Mouse (Mus musculus): ENCODE measurements around the gene Map3k1. TPM values are rescaled to one million over a fixed set of nuclear protein-coding genes. Genes with fewer than 3 reads are reported as not detected.
A peak's percentile ranks its signal among the peaks of the same experiment; 100 is the strongest.
"Not testable (repeated sequence)": the region's sequence is repeated elsewhere in the genome, so short reads cannot be mapped to it uniquely, and the experiment has no call there.

Gene Map3k1
- polyA plus RNA-seq, 1 experiment from 2014 or later = 16.1 TPM

GRCm38 (mm10) chr13:111744233-111745000 lies 64.4 kb downstream of the Map3k1 start:
- Histone ChIP-seq H3K27ac (replicated peaks) (no peak overlapping the region), H3K4me3 (no peak overlapping the region), H3K4me1 (no peaks in the 10 kb centered on the region), H3K36me3 (replicated peaks) (peaks cover 20% of the 10 kb centered on the region), H3K9me3 (no peaks in the 10 kb centered on the region), H3K27me3 (replicated peaks; ENCODE audit: low read depth, poor library complexity, severe bottlenecking) (no peaks in the 10 kb centered on the region)
- DNase-seq (ENCODE audit: low spot score) = no peak
- WGBS = 81% methylated on average over 6 of the region's 6 CpGs

DNA sequence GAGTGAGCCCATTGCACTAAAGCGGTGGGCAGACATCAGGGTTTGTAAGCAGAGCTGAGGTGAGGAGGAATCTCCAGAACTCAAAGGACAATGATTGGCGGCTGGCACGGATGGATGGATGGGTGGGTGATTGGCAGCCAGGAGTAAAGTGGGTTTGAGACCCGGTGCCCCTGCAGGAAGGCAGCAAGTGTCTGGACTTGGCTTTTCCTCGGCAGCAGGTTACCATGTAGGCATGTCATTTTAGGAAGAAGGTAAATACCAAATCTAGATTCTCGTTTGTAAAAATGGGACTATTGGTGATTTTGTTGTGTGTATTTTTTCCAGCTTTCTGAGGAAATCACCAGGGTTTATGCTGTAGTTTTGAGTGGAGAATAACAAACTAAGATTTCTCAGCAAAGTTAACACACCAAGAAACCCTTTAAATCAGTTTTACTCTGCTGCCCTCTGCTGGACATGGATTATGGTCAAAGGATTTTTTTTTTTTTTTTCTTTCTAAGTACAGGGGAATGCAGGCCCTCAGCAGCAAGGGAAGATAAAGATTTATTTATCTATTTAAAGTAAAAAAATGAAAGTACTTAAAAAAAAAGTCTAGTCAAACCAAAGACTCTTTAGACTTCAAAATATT lies 66.7 kb downstream of the Map3k1 start:
- WGBS = 63% methylated on average over 6 of the region's 6 CpGs
- peak; percentile 27 for DNase-seq (ENCODE audit: low spot score)
- H3K9me3 ChIP-seq = no peaks in the 10 kb centered on the region
- no peak overlapping the region for H3K4me3 ChIP-seq
- 0 out of 2 replicates have a peak, but pooled peaks cover 2% of the 10 kb centered on the region for H3K36me3 ChIP-seq (replicated peaks)
- H3K27me3 ChIP-seq (replicated peaks; ENCODE audit: low read depth, poor library complexity, severe bottlenecking) = no peaks in the 10 kb centered on the region
- no peaks in the 10 kb centered on the region for H3K4me1 ChIP-seq
- H3K27ac ChIP-seq (replicated peaks) = no peak overlapping the region

DNA sequence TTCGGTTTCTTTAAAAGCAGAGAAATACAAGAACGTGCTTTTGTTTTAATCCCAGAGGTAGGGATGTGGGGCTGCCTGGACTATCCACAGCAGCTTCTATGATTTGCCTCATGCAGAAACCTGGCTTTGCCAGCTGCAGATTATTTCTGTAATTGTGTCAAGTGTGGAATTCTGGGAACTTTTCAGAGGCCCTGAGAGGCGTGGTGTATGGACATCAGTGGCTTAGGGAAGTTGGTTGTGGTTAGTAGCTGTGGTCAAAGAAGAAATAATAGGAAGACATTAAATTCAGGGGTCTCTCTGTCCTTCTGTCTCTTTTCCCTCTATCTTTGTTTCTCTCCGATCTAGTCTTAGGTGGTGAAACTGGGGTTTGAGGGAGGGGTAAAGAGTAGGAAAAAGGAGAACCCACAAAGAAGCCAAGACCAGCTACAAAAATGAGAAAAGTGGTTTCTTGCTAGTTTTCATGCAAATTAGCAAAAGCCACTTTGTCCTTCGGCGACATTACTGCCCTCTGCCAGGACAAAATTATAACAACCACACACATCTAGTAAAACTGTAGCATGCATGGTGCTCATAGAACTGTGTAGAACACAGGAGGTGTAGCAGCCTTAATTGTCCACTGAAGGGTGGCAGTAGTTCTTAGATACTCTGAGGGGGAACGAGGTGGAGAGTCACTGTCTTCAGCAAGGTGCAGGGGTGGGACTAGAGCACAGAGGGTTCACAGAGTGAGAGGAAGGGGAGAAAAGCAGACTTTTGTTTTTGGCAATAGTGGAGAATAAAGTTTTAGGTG lies 67.4 kb downstream of the Map3k1 start:
- no peak for DNase-seq (ENCODE audit: low spot score)
- Histone ChIP-seq H3K4me3 (no peak overlapping the region), H3K9me3 (no peaks in the 10 kb centered on the region), H3K4me1 (no peaks in the 10 kb centered on the region), H3K27ac (replicated peaks) (no peak overlapping the region), H3K27me3 (replicated peaks; ENCODE audit: low read depth, poor library complexity, severe bottlenecking) (no peaks in the 10 kb centered on the region), H3K36me3 (replicated peaks) (no peaks in the 10 kb centered on the region)
- 80% methylated on average over 7 of the region's 7 CpGs for WGBS

GRCm38 (mm10) chr13:111726898-111727297 lies 81.9 kb downstream of the Map3k1 start:
- DNase-seq (ENCODE audit: low spot score) = no peak
- Histone ChIP-seq H3K9me3 (peaks cover 14% of the 10 kb centered on the region), H3K36me3 (replicated peaks) (no peaks in the 10 kb centered on the region), H3K4me3 (no peak overlapping the region), H3K27me3 (replicated peaks; ENCODE audit: low read depth, poor library complexity, severe bottlenecking) (no peaks in the 10 kb centered on the region), H3K4me1 (peaks cover 10% of the 10 kb centered on the region), H3K27ac (replicated peaks) (no peak overlapping the region)
- WGBS = 91% methylated on average over 5 of the region's 5 CpGs

GRCm38 (mm10) chr13:111725165-111726077 lies 83.4 kb downstream of the Map3k1 start:
- Histone ChIP-seq H3K36me3 (replicated peaks) (peaks cover 2% of the 10 kb centered on the region; the same call in 1 of the 2 replicates), H3K4me3 (peak overlapping the region; percentile 72), H3K27me3 (replicated peaks; ENCODE audit: low read depth, poor library complexity, severe bottlenecking) (no peaks in the 10 kb centered on the region), H3K9me3 (peaks cover 14% of the 10 kb centered on the region), H3K27ac (replicated peaks) (peak overlapping the region; percentile 86), H3K4me1 (peaks cover 10% of the 10 kb centered on the region)
- under 1% methylated on average over 65 of the region's 65 CpGs for WGBS
- DNase-seq (ENCODE audit: low spot score) = peak; percentile 100

DNA sequence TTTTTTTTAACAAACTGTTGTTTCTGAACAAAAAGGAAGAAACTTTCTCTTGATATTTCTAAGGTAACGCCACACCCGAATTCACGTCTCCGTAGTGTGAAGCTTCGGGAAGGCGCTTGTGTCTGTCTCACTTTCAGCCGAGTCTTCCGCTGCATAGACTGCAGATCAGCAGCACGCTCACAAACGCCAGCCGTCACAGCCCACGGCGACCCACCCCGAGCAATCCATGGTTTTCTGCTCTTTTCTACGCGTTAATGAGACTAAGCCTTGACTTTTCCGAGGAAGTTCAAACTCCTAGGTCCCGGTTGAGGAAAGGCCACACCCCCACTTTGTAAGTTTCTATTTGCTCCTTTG lies 84.0 kb downstream of the Map3k1 start:
- peak overlapping the region; percentile 72 for H3K4me3 ChIP-seq
- DNase-seq (ENCODE audit: low spot score) = no peak
- under 1% methylated on average over 18 of the region's 18 CpGs for WGBS
- no peaks in the 10 kb centered on the region for H3K27me3 ChIP-seq (replicated peaks; ENCODE audit: low read depth, poor library complexity, severe bottlenecking)
- H3K27ac ChIP-seq (replicated peaks) = peak overlapping the region; percentile 86
- H3K9me3 ChIP-seq = peaks cover 14% of the 10 kb centered on the region
- H3K36me3 ChIP-seq (replicated peaks) = peaks cover 8% of the 10 kb centered on the region
- H3K4me1 ChIP-seq = peaks cover 10% of the 10 kb centered on the region

DNA sequence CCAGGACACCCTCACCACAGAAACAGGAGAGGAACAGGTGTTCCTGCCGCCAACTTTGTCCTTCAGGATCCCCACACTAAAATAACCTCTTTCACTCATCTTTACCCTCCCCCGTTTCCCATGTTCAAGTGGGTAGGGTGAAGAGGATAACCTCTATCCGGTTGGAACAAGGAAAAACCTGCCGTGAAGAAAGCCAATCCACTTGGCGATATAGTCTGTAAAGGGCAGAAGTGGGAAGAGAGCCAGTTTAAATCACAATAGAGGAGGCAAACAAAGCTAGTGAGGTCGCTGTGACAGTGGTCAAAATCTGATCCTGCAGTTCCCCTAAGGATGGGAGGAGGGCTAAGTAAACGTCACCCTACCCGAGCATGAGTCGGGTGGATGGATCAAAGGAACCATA lies 89.1 kb downstream of the Map3k1 start:
- H3K27me3 ChIP-seq (replicated peaks; ENCODE audit: low read depth, poor library complexity, severe bottlenecking) = no peaks in the 10 kb centered on the region
- no peak for DNase-seq (ENCODE audit: low spot score)
- H3K4me3 ChIP-seq = no peak overlapping the region
- no peaks in the 10 kb centered on the region for H3K9me3 ChIP-seq
- H3K36me3 ChIP-seq (replicated peaks) = peaks cover 56% of the 10 kb centered on the region
- WGBS = 71% methylated on average over 9 of the region's 9 CpGs
- no peak overlapping the region for H3K27ac ChIP-seq (replicated peaks)
- H3K4me1 ChIP-seq = peaks cover 5% of the 10 kb centered on the region

DNA sequence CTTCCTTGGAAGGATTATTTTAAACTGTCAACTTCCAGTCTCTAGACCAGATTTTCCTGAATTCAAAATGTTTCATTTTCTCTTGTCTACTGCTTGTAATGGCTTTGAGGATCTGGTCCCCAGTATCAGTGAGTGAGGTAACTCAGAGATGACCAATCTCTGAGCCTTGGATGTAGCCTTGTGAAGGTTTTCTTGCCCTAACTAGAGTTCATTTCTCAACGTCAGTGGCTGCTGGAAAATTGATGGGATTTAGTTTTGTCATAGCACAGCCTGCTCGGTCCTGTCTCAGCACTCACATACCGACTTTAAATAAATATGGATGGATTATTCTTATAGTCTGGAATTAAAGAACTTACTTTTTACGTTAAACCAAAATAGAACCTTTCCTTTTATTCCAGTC lies 98.3 kb downstream of the Map3k1 start:
- no peaks in the 10 kb centered on the region for H3K27me3 ChIP-seq (replicated peaks; ENCODE audit: low read depth, poor library complexity, severe bottlenecking)
- DNase-seq (ENCODE audit: low spot score) = no peak
- H3K4me3 ChIP-seq = no peak overlapping the region
- H3K4me1 ChIP-seq = no peaks in the 10 kb centered on the region
- no peak overlapping the region for H3K27ac ChIP-seq (replicated peaks)
- peaks cover 100% of the 10 kb centered on the region for H3K36me3 ChIP-seq (replicated peaks)
- H3K9me3 ChIP-seq = no peaks in the 10 kb centered on the region
- 90% methylated on average over 4 of the region's 4 CpGs for WGBS

DNA sequence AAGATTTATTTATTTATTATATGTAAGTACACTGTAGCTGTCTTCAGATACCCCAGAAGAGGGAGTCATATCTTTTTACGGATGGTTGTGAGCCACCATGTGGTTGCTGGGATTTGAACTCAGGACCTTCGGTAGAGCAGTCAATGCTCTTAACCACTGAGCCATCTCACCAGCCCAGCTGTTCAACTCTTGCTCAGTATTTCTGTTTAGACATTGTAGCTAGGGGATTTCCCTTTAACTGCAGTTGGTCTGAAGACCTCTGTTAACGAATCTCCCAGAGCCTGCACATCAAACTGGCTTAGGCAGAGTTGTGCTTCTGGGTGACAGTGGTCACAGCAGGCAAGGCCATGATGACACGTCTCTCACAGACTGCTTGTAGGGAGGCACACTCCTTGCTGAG lies 104.8 kb downstream of the Map3k1 start:
- H3K9me3 ChIP-seq; H3K27ac ChIP-seq (replicated peaks); DNase-seq (ENCODE audit: low spot score); H3K4me3 ChIP-seq; H3K27me3 ChIP-seq (replicated peaks; ENCODE audit: low read depth, poor library complexity, severe bottlenecking); H3K4me1 ChIP-seq: not testable (repeated sequence)
- WGBS = 94% methylated on average over 4 of the region's 4 CpGs
- H3K36me3 ChIP-seq (replicated peaks) = peaks cover 84% of the 10 kb centered on the region

- Histone ChIP-seq H3K9me3 (no peaks in the 10 kb centered on the region), H3K27me3 (replicated peaks; ENCODE audit: low read depth, poor library complexity, severe bottlenecking) (no peaks in the 10 kb centered on the region), H3K4me3 (no peak overlapping the region), H3K27ac (replicated peaks) (no peak overlapping the region), H3K36me3 (replicated peaks) (peaks cover 79% of the 10 kb centered on the region), H3K4me1 (no peaks in the 10 kb centered on the region)
- 95% methylated on average over 10 of the region's 10 CpGs for WGBS
- DNase-seq (ENCODE audit: low spot score) = no peak
Observed at GRCm38 (mm10) chr13:111703396-111703795, 105.4 kb downstream of the Map3k1 start.
